Mouse (Mus musculus): ENCODE measurements around the gene Trim52. TPM values are rescaled to one million over a fixed set of nuclear protein-coding genes. Genes with fewer than 3 reads are reported as not detected.
"Not testable (repeated sequence)": the region's sequence is repeated elsewhere in the genome, so short reads cannot be mapped to it uniquely, and the experiment has no call there.

Trim52 gene
- polyA plus RNA-seq, 1 experiment = not detected

DNA sequence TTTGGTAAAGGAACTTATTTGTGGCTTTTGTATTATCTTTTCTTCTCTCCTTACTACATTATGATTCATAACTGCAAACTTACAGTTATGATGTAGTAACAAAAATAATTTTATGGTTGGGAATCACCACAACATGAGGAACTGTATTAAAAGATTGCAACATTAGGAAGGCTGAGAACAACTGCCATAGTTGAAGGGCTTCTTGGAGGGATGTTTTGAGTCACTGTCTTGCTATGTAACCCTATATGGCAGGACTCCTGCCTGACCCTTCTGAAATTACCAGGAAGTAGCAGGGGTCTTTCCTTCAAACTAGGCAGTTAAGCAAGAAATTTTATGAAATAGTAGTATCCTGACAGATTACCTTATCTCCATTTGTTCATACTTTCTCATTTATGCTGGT lies 57.2 kb downstream of the Trim52 start:
- H3K4me3 ChIP-seq (ENCODE audit: control insufficient read depth, insufficient read depth, low read length) = no peak overlapping the region
- H3K27ac ChIP-seq (ENCODE audit: control insufficient read depth, insufficient read depth, low read length) = no peak overlapping the region
- no peaks in the 10 kb centered on the region for H3K27me3 ChIP-seq (ENCODE audit: control insufficient read depth, insufficient read depth, low read length)
- no peaks in the 10 kb centered on the region for H3K4me1 ChIP-seq (replicated peaks; ENCODE audit: control insufficient read depth, insufficient read depth, low read length)
- no peaks in the 10 kb centered on the region for H3K36me3 ChIP-seq (ENCODE audit: control insufficient read depth, insufficient read depth, low read length)
- TF ChIP-seq CTCF (IDR thresholded peaks at IDR 0.05; ENCODE audit: borderline replicate concordance, control insufficient read depth, extremely low read depth, insufficient read depth, low read length, poor library complexity) (no peak), POLR2A (IDR thresholded peaks at IDR 0.05; ENCODE audit: control insufficient read depth, extremely low read depth, insufficient read depth, low read length, poor library complexity) (no peak)
- no peak for DNase-seq

GRCm38 (mm10) chr14:106163933-106164332 lies 57.9 kb downstream of the Trim52 start:
- not testable (repeated sequence) for H3K4me3 ChIP-seq (ENCODE audit: control insufficient read depth, insufficient read depth, low read length); H3K36me3 ChIP-seq (ENCODE audit: control insufficient read depth, insufficient read depth, low read length); H3K27me3 ChIP-seq (ENCODE audit: control insufficient read depth, insufficient read depth, low read length); H3K4me1 ChIP-seq (replicated peaks; ENCODE audit: control insufficient read depth, insufficient read depth, low read length); DNase-seq; H3K27ac ChIP-seq (ENCODE audit: control insufficient read depth, insufficient read depth, low read length)

- WGBS = 89% methylated on average over 5 of the region's 5 CpGs
- no peak for DNase-seq
- Histone ChIP-seq H3K36me3 (ENCODE audit: control insufficient read depth, insufficient read depth, low read length) (no peaks in the 10 kb centered on the region), H3K4me1 (replicated peaks; ENCODE audit: control insufficient read depth, insufficient read depth, low read length) (no peaks in the 10 kb centered on the region), H3K27ac (ENCODE audit: control insufficient read depth, insufficient read depth, low read length) (no peak overlapping the region), H3K27me3 (ENCODE audit: control insufficient read depth, insufficient read depth, low read length) (no peaks in the 10 kb centered on the region), H3K4me3 (ENCODE audit: control insufficient read depth, insufficient read depth, low read length) (no peak overlapping the region)
- TF ChIP-seq CTCF (IDR thresholded peaks at IDR 0.05; ENCODE audit: borderline replicate concordance, control insufficient read depth, extremely low read depth, insufficient read depth, low read length, poor library complexity) = no peak
- no peak for TF ChIP-seq POLR2A (IDR thresholded peaks at IDR 0.05; ENCODE audit: control insufficient read depth, extremely low read depth, insufficient read depth, low read length, poor library complexity)
Observed at GRCm38 (mm10) chr14:106176879-106177278, 70.9 kb downstream of the Trim52 start.

GRCm38 (mm10) chr14:106178245-106178644 lies 72.2 kb downstream of the Trim52 start:
- WGBS = 92% methylated on average over 4 of the region's 4 CpGs
- no peak for DNase-seq
- Histone ChIP-seq H3K27me3 (ENCODE audit: control insufficient read depth, insufficient read depth, low read length) (no peaks in the 10 kb centered on the region), H3K36me3 (ENCODE audit: control insufficient read depth, insufficient read depth, low read length) (no peaks in the 10 kb centered on the region), H3K27ac (ENCODE audit: control insufficient read depth, insufficient read depth, low read length) (no peak overlapping the region), H3K4me3 (ENCODE audit: control insufficient read depth, insufficient read depth, low read length) (no peak overlapping the region), H3K4me1 (replicated peaks; ENCODE audit: control insufficient read depth, insufficient read depth, low read length) (no peaks in the 10 kb centered on the region)
- TF ChIP-seq POLR2A (IDR thresholded peaks at IDR 0.05; ENCODE audit: control insufficient read depth, extremely low read depth, insufficient read depth, low read length, poor library complexity) (no peak), CTCF (IDR thresholded peaks at IDR 0.05; ENCODE audit: borderline replicate concordance, control insufficient read depth, extremely low read depth, insufficient read depth, low read length, poor library complexity) (no peak)

DNA sequence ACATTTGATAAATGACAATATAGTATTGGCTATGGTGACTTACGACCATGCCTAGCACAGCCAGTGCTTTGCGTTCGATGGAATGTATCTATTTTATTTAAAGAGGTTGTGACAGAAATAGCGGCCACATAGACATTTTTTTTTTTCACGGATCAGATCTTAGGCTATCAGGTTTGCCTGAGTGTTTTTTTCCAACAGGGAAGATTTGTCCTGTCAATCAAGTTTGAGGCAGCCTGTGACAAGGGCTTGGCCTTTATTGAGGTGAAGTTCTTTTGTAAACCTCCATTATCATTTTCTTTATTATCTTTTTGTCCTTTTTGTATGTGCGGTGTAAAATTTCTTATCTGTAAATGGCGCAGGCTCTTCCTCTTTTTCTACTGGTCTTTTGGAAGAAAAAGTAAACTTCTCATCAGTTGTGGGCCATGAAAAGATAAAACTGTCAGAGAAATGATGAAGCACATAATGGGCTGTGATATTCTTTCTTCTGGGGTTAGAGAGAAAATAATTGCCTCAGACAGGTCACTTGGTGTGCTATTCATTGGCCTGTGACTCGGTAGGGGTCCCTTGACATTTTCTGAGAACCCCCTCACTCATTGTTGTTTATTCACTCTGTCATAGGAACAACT lies 73.2 kb downstream of the Trim52 start:
- H3K27me3 ChIP-seq (ENCODE audit: control insufficient read depth, insufficient read depth, low read length) = no peaks in the 10 kb centered on the region
- H3K36me3 ChIP-seq (ENCODE audit: control insufficient read depth, insufficient read depth, low read length) = no peaks in the 10 kb centered on the region
- no peak for DNase-seq
- H3K4me1 ChIP-seq (replicated peaks; ENCODE audit: control insufficient read depth, insufficient read depth, low read length) = no peaks in the 10 kb centered on the region
- TF ChIP-seq POLR2A (IDR thresholded peaks at IDR 0.05; ENCODE audit: control insufficient read depth, extremely low read depth, insufficient read depth, low read length, poor library complexity) (no peak), CTCF (IDR thresholded peaks at IDR 0.05; ENCODE audit: borderline replicate concordance, control insufficient read depth, extremely low read depth, insufficient read depth, low read length, poor library complexity) (no peak)
- 86% methylated on average over 8 of the region's 8 CpGs for WGBS
- H3K27ac ChIP-seq (ENCODE audit: control insufficient read depth, insufficient read depth, low read length) = no peak overlapping the region
- no peak overlapping the region for H3K4me3 ChIP-seq (ENCODE audit: control insufficient read depth, insufficient read depth, low read length)

GRCm38 (mm10) chr14:106179728-106180125 lies 73.7 kb downstream of the Trim52 start:
- no peaks in the 10 kb centered on the region for H3K36me3 ChIP-seq (ENCODE audit: control insufficient read depth, insufficient read depth, low read length)
- no peak overlapping the region for H3K27ac ChIP-seq (ENCODE audit: control insufficient read depth, insufficient read depth, low read length)
- TF ChIP-seq POLR2A (IDR thresholded peaks at IDR 0.05; ENCODE audit: control insufficient read depth, extremely low read depth, insufficient read depth, low read length, poor library complexity) = no peak
- no peak for TF ChIP-seq CTCF (IDR thresholded peaks at IDR 0.05; ENCODE audit: borderline replicate concordance, control insufficient read depth, extremely low read depth, insufficient read depth, low read length, poor library complexity)
- no peaks in the 10 kb centered on the region for H3K4me1 ChIP-seq (replicated peaks; ENCODE audit: control insufficient read depth, insufficient read depth, low read length)
- H3K4me3 ChIP-seq (ENCODE audit: control insufficient read depth, insufficient read depth, low read length) = no peak overlapping the region
- WGBS = 96% methylated on average over 2 of the region's 2 CpGs
- DNase-seq = no peak
- no peaks in the 10 kb centered on the region for H3K27me3 ChIP-seq (ENCODE audit: control insufficient read depth, insufficient read depth, low read length)

GRCm38 (mm10) chr14:106180616-106181015 lies 74.6 kb downstream of the Trim52 start:
- Histone ChIP-seq H3K27me3 (ENCODE audit: control insufficient read depth, insufficient read depth, low read length) (no peaks in the 10 kb centered on the region), H3K4me1 (replicated peaks; ENCODE audit: control insufficient read depth, insufficient read depth, low read length) (no peaks in the 10 kb centered on the region), H3K36me3 (ENCODE audit: control insufficient read depth, insufficient read depth, low read length) (no peaks in the 10 kb centered on the region), H3K27ac (ENCODE audit: control insufficient read depth, insufficient read depth, low read length) (no peak overlapping the region), H3K4me3 (ENCODE audit: control insufficient read depth, insufficient read depth, low read length) (no peak overlapping the region)
- DNase-seq = no peak
- TF ChIP-seq POLR2A (IDR thresholded peaks at IDR 0.05; ENCODE audit: control insufficient read depth, extremely low read depth, insufficient read depth, low read length, poor library complexity) = no peak
- TF ChIP-seq CTCF (IDR thresholded peaks at IDR 0.05; ENCODE audit: borderline replicate concordance, control insufficient read depth, extremely low read depth, insufficient read depth, low read length, poor library complexity) = no peak
